Mouse (Mus musculus) thymus, adult 2 months (tissue): ENCODE measurements at regions not wholly inside any gene's neighbourhood (a gene's known extent, or its start where the extent isn't known, plus 50 kb on each side); places are given as distances from the start of the nearest gene placed in this dataset.

Experiments
- CTCF ChIP-seq: fragments of 200-500 bp; IDR thresholded peaks from 2 replicates; pipeline ENCODE4 v1.5.1; 2012; ENCODE audit warnings: mild to moderate bottlenecking, control low read depth, low read length, moderate library complexity, borderline replicate concordance; ENCODE audit not compliant: control insufficient read depth, poor library complexity, insufficient read depth; ENCODE audit errors: extremely low read depth
- POLR2A ChIP-seq: fragments of 200-500 bp; IDR thresholded peaks from 2 replicates; pipeline ENCODE4 v1.6.1; 2012; ENCODE audit warnings: mild to moderate bottlenecking, low read length, control low read depth, moderate library complexity; ENCODE audit not compliant: control insufficient read depth, poor library complexity, insufficient read depth; ENCODE audit errors: extremely low read depth

DNA sequence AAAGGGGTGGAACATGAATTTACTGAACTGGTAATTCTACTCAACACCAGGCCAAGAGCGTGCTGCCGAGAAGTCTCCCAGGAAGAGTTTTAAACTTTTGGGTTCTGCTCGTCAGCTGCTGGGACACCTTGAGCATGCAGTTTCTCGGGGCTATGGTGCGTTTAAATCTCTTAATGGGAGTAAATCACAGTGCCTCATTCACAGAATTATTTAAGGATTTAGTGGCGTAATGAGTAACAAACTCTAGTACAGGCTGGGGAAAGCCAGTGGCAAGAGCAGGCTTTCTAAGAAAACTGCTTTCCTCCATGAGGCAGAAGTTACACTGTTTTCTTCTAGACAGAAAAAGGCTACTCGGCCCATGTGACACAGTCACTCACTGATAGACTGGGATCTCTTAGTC, 173.1 kb upstream of the Rpl34 start:
- TF ChIP-seq POLR2A (no peak), CTCF (no peak)
